Mouse (Mus musculus) kidney, postnatal 0 days (tissue): ENCODE measurements around the gene H13. TPM values are rescaled to one million over a fixed set of nuclear protein-coding genes. Genes with fewer than 3 reads are reported as not detected.

Experiments used
- ATAC-seq: fragments of 200-750 bp; cut with Nextera tagmentation; replicated peaks from 2 replicates; pipeline ENCODE4 v1.8.0; 2017; ENCODE audit warnings: low read depth, moderate number of reproducible peaks, moderate TSS enrichment, moderate library complexity; ENCODE audit not compliant: low FRiP score
- DNase-seq: peaks from one replicate; pipeline ENCODE4 v3.0.0-alpha.2; 2016; ENCODE audit warnings: low spot score
- H3K27ac ChIP-seq: fragments of 300-500 bp; sonication (generic); 2 replicates; pipeline ENCODE4 v1.5.1; 2014; ENCODE audit warnings: mild to moderate bottlenecking
- H3K27me3 ChIP-seq: fragments of 300-500 bp; sonication (generic); 2 replicates; pipeline ENCODE4 v1.6.1; 2014; ENCODE audit warnings: low read length, mixed read lengths; ENCODE audit not compliant: insufficient read depth
- H3K36me3 ChIP-seq: fragments of 300-500 bp; sonication (generic); 2 replicates; pipeline ENCODE4 v1.6.1; 2014; ENCODE audit warnings: low read length, mixed read lengths; ENCODE audit not compliant: insufficient read depth
- H3K4me1 ChIP-seq: fragments of 300-500 bp; sonication (generic); replicated peaks from 2 replicates; pipeline ENCODE4 v1.6.1; 2014; ENCODE audit warnings: antibody characterized with exemption, low read length, mixed read lengths; ENCODE audit not compliant: insufficient read depth
- H3K4me2 ChIP-seq: fragments of 300-500 bp; sonication (generic); 2 replicates; pipeline ENCODE4 v1.6.1; 2014; ENCODE audit warnings: mild to moderate bottlenecking, low read length, moderate library complexity, mixed read lengths
- H3K4me3 ChIP-seq: fragments of 300-500 bp; sonication (generic); replicated peaks from 2 replicates; pipeline ENCODE4 v1.5.1; 2014; ENCODE audit warnings: low read depth, low read length
- H3K9ac ChIP-seq: fragments of 300-500 bp; sonication (generic); 2 replicates; pipeline ENCODE4 v1.6.1; 2014; ENCODE audit warnings: low read depth, low read length
- H3K9me3 ChIP-seq: fragments of 300-500 bp; sonication (generic); replicated peaks from 2 replicates; pipeline ENCODE4 v1.6.1; 2016; ENCODE audit warnings: low read length, inconsistent platforms, mixed read lengths
- CTCF ChIP-seq: IDR thresholded peaks from 2 replicates; pipeline ENCODE4 v1.5.1; 2016; ENCODE audit warnings: antibody characterized with exemption, low read depth, mild to moderate bottlenecking, moderate library complexity
- WGBS: fragments of 180-500 bp; shearing (Covaris S2); extraction: QIAGEN DNeasy Blood & Tissue Kit; methylation state at CpG from one replicate; pipeline ENCODE4 v1.1.7; 2014; 5-methylcytosine and 5-hydroxymethylcytosine counted together
- polyA plus RNA-seq: library from polyadenylated mRNA; unstranded; fragments of >200 nt; fragmentation: Nextera tagmentation; extraction: Ambion mirVana; gene quantifications from 2 replicates; pipeline ENCODE4 v1.2.1, GENCODE M21; 2015

H13 gene
- polyA plus RNA-seq, 1 experiment from 2014 or later, result 160 TPM

- Histone ChIP-seq H3K27ac (no peak overlapping the region), H3K4me2 (no peak overlapping the region), H3K9me3 (no peaks in the 10 kb centered on the region), H3K4me3 (no peak overlapping the region), H3K9ac (no peak overlapping the region), H3K4me1 (0 out of 2 replicates have a peak, but pooled peaks cover 3% of the 10 kb centered on the region), H3K27me3 (no peaks in the 10 kb centered on the region), H3K36me3 (peaks cover 70% of the 10 kb centered on the region)
- no peak for ATAC-seq
- no peak for TF ChIP-seq CTCF
- DNase-seq, result no peak
- 76% methylated on average over 5 of the region's 5 CpGs for WGBS
Measured at GRCm38 (mm10) chr2:152678925-152679324, 9.7 kb downstream of the H13 start.

DNA sequence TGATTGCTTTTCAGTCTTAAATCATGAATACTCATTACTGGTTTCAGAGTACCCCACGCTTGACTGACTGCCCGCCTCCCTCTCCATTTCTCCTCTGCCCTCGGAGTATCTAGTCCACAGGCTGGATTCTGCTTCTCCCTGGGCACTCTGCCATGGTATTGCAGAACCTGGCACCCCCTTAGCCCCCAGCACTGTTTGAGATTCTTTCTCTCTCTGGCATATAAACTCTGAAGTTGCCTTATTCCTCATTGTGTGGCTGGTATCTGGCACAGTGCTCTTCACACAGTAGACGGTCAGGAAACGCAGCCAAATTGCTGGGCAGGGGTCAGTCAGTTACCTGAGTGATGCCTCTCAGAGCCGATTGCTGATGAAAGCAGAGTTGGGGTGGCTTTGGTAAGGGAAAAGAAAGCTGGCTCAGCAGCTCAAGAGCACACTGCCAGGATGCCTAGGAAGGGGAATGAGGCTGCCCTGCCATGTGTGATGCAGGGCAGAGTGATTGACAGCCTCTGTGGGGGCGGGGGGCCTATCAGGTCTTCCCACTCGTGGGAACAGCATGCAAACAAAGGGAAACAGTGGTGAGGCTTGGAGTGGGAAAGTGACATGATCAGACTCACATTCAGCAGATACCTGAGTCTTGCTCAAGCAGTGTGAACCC is 10.6 kb downstream of the H13 start:
- Histone ChIP-seq H3K9ac (0 out of 2 replicates have a peak overlapping the region, but pooled peaks have one; percentile 18), H3K27ac (peak overlapping the region; percentile 31; the same call in 1 of the 2 replicates), H3K4me2 (no peak overlapping the region), H3K27me3 (no peaks in the 10 kb centered on the region), H3K36me3 (peaks cover 77% of the 10 kb centered on the region), H3K9me3 (no peaks in the 10 kb centered on the region), H3K4me3 (no peak overlapping the region), H3K4me1 (0 out of 2 replicates have a peak, but pooled peaks cover 3% of the 10 kb centered on the region)
- TF ChIP-seq CTCF, result no peak
- no peak for ATAC-seq
- peak; percentile 48 for DNase-seq
- 62% methylated on average over 8 of the region's 8 CpGs for WGBS

GRCm38 (mm10) chr2:152683086-152683485 is 13.8 kb downstream of the H13 start:
- H3K4me2 ChIP-seq, result no peak overlapping the region
- H3K4me1 ChIP-seq, result 0 out of 2 replicates have a peak, but pooled peaks cover 3% of the 10 kb centered on the region
- peaks cover 88% of the 10 kb centered on the region for H3K36me3 ChIP-seq
- WGBS, result 83% methylated on average over 5 of the region's 5 CpGs
- DNase-seq, result no peak
- no peaks in the 10 kb centered on the region for H3K27me3 ChIP-seq
- no peak overlapping the region for H3K27ac ChIP-seq
- no peak for ATAC-seq
- no peak overlapping the region for H3K9ac ChIP-seq
- H3K9me3 ChIP-seq, result 0 out of 2 replicates have a peak, but pooled peaks cover 4% of the 10 kb centered on the region
- TF ChIP-seq CTCF, result no peak
- no peak overlapping the region for H3K4me3 ChIP-seq

GRCm38 (mm10) chr2:152686399-152686798 is 17.1 kb downstream of the H13 start:
- Histone ChIP-seq H3K4me1 (no peaks in the 10 kb centered on the region), H3K9ac (no peak overlapping the region), H3K27ac (peak overlapping the region; percentile 58; the same call in 1 of the 2 replicates), H3K27me3 (no peaks in the 10 kb centered on the region), H3K4me3 (no peak overlapping the region), H3K9me3 (0 out of 2 replicates have a peak, but pooled peaks cover 4% of the 10 kb centered on the region), H3K4me2 (peak overlapping the region; percentile 37; the same call in 1 of the 2 replicates), H3K36me3 (peaks cover 71% of the 10 kb centered on the region)
- TF ChIP-seq CTCF, result no peak
- 60% methylated on average over 12 of the region's 12 CpGs for WGBS
- ATAC-seq, result no peak
- DNase-seq, result no peak

GRCm38 (mm10) chr2:152686806-152687267 is 17.6 kb downstream of the H13 start, which contains the start of gene Mcts2:
Mcts2 (plus strand) TSS chr2:152687035.
- H3K36me3 ChIP-seq, result peaks cover 68% of the 10 kb centered on the region
- DNase-seq, result peak; percentile 97
- 0 out of 2 replicates have a peak, but pooled peaks cover 4% of the 10 kb centered on the region for H3K9me3 ChIP-seq
- peak within 1 kb of the TSS; percentile 57 for H3K4me2 ChIP-seq
- no peak for TF ChIP-seq CTCF
- peak within 1 kb of the TSS; percentile 32; the same call in 1 of the 2 replicates for H3K9ac ChIP-seq
- H3K27me3 ChIP-seq, result no peaks in the 10 kb centered on the region
- ATAC-seq, result peak; percentile 93
- 51% methylated on average over 45 of the region's 45 CpGs for WGBS
- peak within 1 kb of the TSS; percentile 38 for H3K4me3 ChIP-seq
- H3K27ac ChIP-seq, result peak within 1 kb of the TSS; percentile 58; the same call in 1 of the 2 replicates
- no peaks in the 10 kb centered on the region for H3K4me1 ChIP-seq

- Histone ChIP-seq H3K4me1 (no peaks in the 10 kb centered on the region), H3K27ac (no peak overlapping the region), H3K9me3 (no peaks in the 10 kb centered on the region), H3K36me3 (peaks cover 29% of the 10 kb centered on the region), H3K9ac (no peak overlapping the region), H3K4me3 (no peak overlapping the region), H3K4me2 (no peak overlapping the region), H3K27me3 (no peaks in the 10 kb centered on the region)
- TF ChIP-seq CTCF, result peak; percentile 70
- DNase-seq, result peak; percentile 71
- ATAC-seq, result no peak
- 71% methylated on average over 7 of the region's 7 CpGs for WGBS
Measured at GRCm38 (mm10) chr2:152691564-152692217, 22.4 kb downstream of the H13 start.
